Mouse (Mus musculus) forebrain, embryonic 16.5 days (tissue): ENCODE results near the gene Rapgef2. TPM values are rescaled to one million over a fixed set of nuclear protein-coding genes. Genes with fewer than 3 reads are reported as not detected.
"Not testable (repeated sequence)": the region's sequence is repeated elsewhere in the genome, so short reads cannot be mapped to it uniquely, and the experiment has no call there.

Source experiments
- ATAC-seq: fragments of 200-750 bp; cut with Nextera tagmentation; 2 replicates; pipeline ENCODE4 v1.8.0; 2017; ENCODE audit warnings: mild to moderate bottlenecking, moderate library complexity
- H3K27ac ChIP-seq: fragments of 300-500 bp; sonication (generic); 2 replicates; pipeline ENCODE4 v1.5.1; 2014; ENCODE audit warnings: low read length, control low read depth
- H3K27me3 ChIP-seq: fragments of 300-500 bp; sonication (generic); replicated peaks from 2 replicates; pipeline ENCODE4 v1.6.1; 2014; ENCODE audit warnings: low read length; ENCODE audit not compliant: control insufficient read depth, insufficient read depth
- H3K36me3 ChIP-seq: fragments of 300-500 bp; sonication (generic); 2 replicates; pipeline ENCODE4 v1.6.1; 2014; ENCODE audit not compliant: control insufficient read depth, insufficient read depth
- H3K4me1 ChIP-seq: fragments of 300-500 bp; sonication (generic); replicated peaks from 2 replicates; pipeline ENCODE4 v1.6.1; 2014; ENCODE audit warnings: low read length; ENCODE audit not compliant: control insufficient read depth, insufficient read depth
- H3K4me2 ChIP-seq: fragments of 300-500 bp; sonication (generic); 2 replicates; pipeline ENCODE4 v1.6.1; 2014; ENCODE audit warnings: mild to moderate bottlenecking, low read length, control low read depth
- H3K4me3 ChIP-seq: fragments of 300-500 bp; sonication (generic); replicated peaks from 2 replicates; pipeline ENCODE4 v1.5.1; 2014; ENCODE audit warnings: mild to moderate bottlenecking, low read length, control low read depth
- H3K9ac ChIP-seq: fragments of 300-500 bp; sonication (generic); replicated peaks from 2 replicates; pipeline ENCODE4 v1.6.1; 2014; ENCODE audit warnings: low read depth, low read length, control low read depth
- H3K9me3 ChIP-seq: fragments of 300-500 bp; sonication (generic); 2 replicates; pipeline ENCODE4 v1.6.1; 2016; ENCODE audit warnings: low read length; ENCODE audit not compliant: control insufficient read depth
- WGBS: fragments of 180-500 bp; shearing (Covaris S2); extraction: QIAGEN DNeasy Blood & Tissue Kit; methylation state at CpG from one replicate; pipeline ENCODE4 v1.1.7; 2014; 5-methylcytosine and 5-hydroxymethylcytosine counted together
- polyA plus RNA-seq: library from polyadenylated mRNA; unstranded; fragments of >200 nt; fragmentation: Nextera tagmentation; extraction: Ambion mirVana; gene quantifications from 2 replicates; pipeline ENCODE4 v1.2.1, GENCODE M21; 2015

Gene Rapgef2
- polyA plus RNA-seq, 1 experiment from 2014 or later, result 13.4 TPM

GRCm38 (mm10) chr3:79174168-79174567 lies 112.1 kb downstream of the Rapgef2 start:
- no peak for ATAC-seq
- 86% methylated on average over 6 of the region's 6 CpGs for WGBS

GRCm38 (mm10) chr3:79173291-79173690 lies 113.0 kb downstream of the Rapgef2 start:
- H3K4me2 ChIP-seq, result no peak overlapping the region
- H3K9ac ChIP-seq, result no peak overlapping the region
- H3K9me3 ChIP-seq, result no peaks in the 10 kb centered on the region
- no peak overlapping the region for H3K4me3 ChIP-seq
- H3K27ac ChIP-seq, result no peak overlapping the region
- no peak for ATAC-seq
- WGBS, result 91% methylated on average over 5 of the region's 5 CpGs
- H3K27me3 ChIP-seq, result no peaks in the 10 kb centered on the region
- H3K4me1 ChIP-seq, result no peaks in the 10 kb centered on the region
- peaks cover 3% of the 10 kb centered on the region; the same call in 1 of the 2 replicates for H3K36me3 ChIP-seq

More at GRCm38 (mm10) chr3:79174168-79174567, 112.1 kb downstream of the Rapgef2 start:
- no peak overlapping the region for H3K9ac ChIP-seq
- H3K4me3 ChIP-seq, result no peak overlapping the region
- no peak overlapping the region for H3K4me2 ChIP-seq
- H3K4me1 ChIP-seq, result 0 out of 2 replicates have a peak, but pooled peaks cover 4% of the 10 kb centered on the region
- H3K27ac ChIP-seq, result no peak overlapping the region
- H3K9me3 ChIP-seq, result no peaks in the 10 kb centered on the region
- H3K27me3 ChIP-seq, result no peaks in the 10 kb centered on the region
- H3K36me3 ChIP-seq, result peaks cover 3% of the 10 kb centered on the region; the same call in 1 of the 2 replicates

GRCm38 (mm10) chr3:79171146-79171545 lies 115.2 kb downstream of the Rapgef2 start:
- ATAC-seq, H3K9me3 ChIP-seq, H3K9ac ChIP-seq, H3K4me3 ChIP-seq, H3K4me2 ChIP-seq, H3K27me3 ChIP-seq, H3K27ac ChIP-seq, H3K36me3 ChIP-seq, H3K4me1 ChIP-seq: not testable (repeated sequence)
- WGBS, result 97% methylated on average over 8 of the region's 8 CpGs

- H3K27me3 ChIP-seq, result no peaks in the 10 kb centered on the region
- H3K9me3 ChIP-seq, result no peaks in the 10 kb centered on the region
- no peak overlapping the region for H3K4me2 ChIP-seq
- 71% methylated on average over 2 of the region's 2 CpGs for WGBS
- peaks cover 5% of the 10 kb centered on the region; the same call in 1 of the 2 replicates for H3K4me1 ChIP-seq
- peaks cover 3% of the 10 kb centered on the region; the same call in 1 of the 2 replicates for H3K36me3 ChIP-seq
- no peak for ATAC-seq
- no peak overlapping the region for H3K4me3 ChIP-seq
- no peak overlapping the region for H3K9ac ChIP-seq
- H3K27ac ChIP-seq, result no peak overlapping the region
Observed at GRCm38 (mm10) chr3:79168168-79168827, 118.0 kb downstream of the Rapgef2 start.

- Histone ChIP-seq H3K27me3 (no peaks in the 10 kb centered on the region), H3K4me3 (no peak overlapping the region), H3K36me3 (peaks cover 3% of the 10 kb centered on the region; the same call in 1 of the 2 replicates), H3K9me3 (no peaks in the 10 kb centered on the region), H3K9ac (no peak overlapping the region), H3K27ac (no peak overlapping the region), H3K4me1 (peaks cover 5% of the 10 kb centered on the region; the same call in 1 of the 2 replicates), H3K4me2 (no peak overlapping the region)
- WGBS, result 59% methylated on average over 2 of the region's 2 CpGs
- ATAC-seq, result no peak
Observed at GRCm38 (mm10) chr3:79167586-79167985, 118.7 kb downstream of the Rapgef2 start.

GRCm38 (mm10) chr3:79161834-79162401 lies 124.4 kb downstream of the Rapgef2 start:
- no peaks in the 10 kb centered on the region for H3K27me3 ChIP-seq
- H3K4me2 ChIP-seq, result peak overlapping the region; percentile 46
- peak; percentile 45; the same call in 1 of the 2 replicates for ATAC-seq
- H3K9me3 ChIP-seq, result no peaks in the 10 kb centered on the region
- peak overlapping the region; percentile 75 for H3K27ac ChIP-seq
- peak overlapping the region; percentile 9; the same call in 1 of the 2 replicates for H3K4me3 ChIP-seq
- H3K4me1 ChIP-seq, result peaks cover 15% of the 10 kb centered on the region
- 41% methylated on average over 6 of the region's 6 CpGs for WGBS
- peak overlapping the region; percentile 47 for H3K9ac ChIP-seq
- H3K36me3 ChIP-seq, result no peaks in the 10 kb centered on the region

- Histone ChIP-seq H3K27ac (peak overlapping the region; percentile 75), H3K4me2 (peak overlapping the region; percentile 46), H3K4me1 (peaks cover 15% of the 10 kb centered on the region), H3K4me3 (peak overlapping the region; percentile 18; the same call in 1 of the 2 replicates), H3K27me3 (no peaks in the 10 kb centered on the region), H3K9ac (peak overlapping the region; percentile 47), H3K36me3 (no peaks in the 10 kb centered on the region), H3K9me3 (no peaks in the 10 kb centered on the region)
- peak; percentile 81 for ATAC-seq
- 30% methylated on average over 6 of the region's 6 CpGs for WGBS
Observed at GRCm38 (mm10) chr3:79161093-79161723, 125.1 kb downstream of the Rapgef2 start.

- H3K4me2 ChIP-seq, result no peak overlapping the region
- no peaks in the 10 kb centered on the region for H3K36me3 ChIP-seq
- ATAC-seq, result no peak
- no peaks in the 10 kb centered on the region for H3K9me3 ChIP-seq
- no peak overlapping the region for H3K4me3 ChIP-seq
- no peak overlapping the region for H3K9ac ChIP-seq
- H3K27me3 ChIP-seq, result no peaks in the 10 kb centered on the region
- no peak overlapping the region for H3K27ac ChIP-seq
- H3K4me1 ChIP-seq, result peaks cover 15% of the 10 kb centered on the region
Observed at GRCm38 (mm10) chr3:79158254-79158653, 128.1 kb downstream of the Rapgef2 start.

GRCm38 (mm10) chr3:79153039-79153487 lies 133.3 kb downstream of the Rapgef2 start:
- Histone ChIP-seq H3K9me3 (no peaks in the 10 kb centered on the region), H3K27ac (no peak overlapping the region; the same call in 1 of the 2 replicates), H3K4me1 (peaks cover 3% of the 10 kb centered on the region; the same call in 1 of the 2 replicates), H3K36me3 (no peaks in the 10 kb centered on the region), H3K27me3 (no peaks in the 10 kb centered on the region), H3K9ac (no peak overlapping the region), H3K4me3 (no peak overlapping the region), H3K4me2 (no peak overlapping the region)
- ATAC-seq, result 0 out of 2 replicates have a peak, but pooled peaks have one; percentile 26
- 63% methylated on average over 5 of the region's 5 CpGs for WGBS
